Mouse (Mus musculus): ENCODE measurements around the gene Gm11549.

Gene Gm11549

DNA sequence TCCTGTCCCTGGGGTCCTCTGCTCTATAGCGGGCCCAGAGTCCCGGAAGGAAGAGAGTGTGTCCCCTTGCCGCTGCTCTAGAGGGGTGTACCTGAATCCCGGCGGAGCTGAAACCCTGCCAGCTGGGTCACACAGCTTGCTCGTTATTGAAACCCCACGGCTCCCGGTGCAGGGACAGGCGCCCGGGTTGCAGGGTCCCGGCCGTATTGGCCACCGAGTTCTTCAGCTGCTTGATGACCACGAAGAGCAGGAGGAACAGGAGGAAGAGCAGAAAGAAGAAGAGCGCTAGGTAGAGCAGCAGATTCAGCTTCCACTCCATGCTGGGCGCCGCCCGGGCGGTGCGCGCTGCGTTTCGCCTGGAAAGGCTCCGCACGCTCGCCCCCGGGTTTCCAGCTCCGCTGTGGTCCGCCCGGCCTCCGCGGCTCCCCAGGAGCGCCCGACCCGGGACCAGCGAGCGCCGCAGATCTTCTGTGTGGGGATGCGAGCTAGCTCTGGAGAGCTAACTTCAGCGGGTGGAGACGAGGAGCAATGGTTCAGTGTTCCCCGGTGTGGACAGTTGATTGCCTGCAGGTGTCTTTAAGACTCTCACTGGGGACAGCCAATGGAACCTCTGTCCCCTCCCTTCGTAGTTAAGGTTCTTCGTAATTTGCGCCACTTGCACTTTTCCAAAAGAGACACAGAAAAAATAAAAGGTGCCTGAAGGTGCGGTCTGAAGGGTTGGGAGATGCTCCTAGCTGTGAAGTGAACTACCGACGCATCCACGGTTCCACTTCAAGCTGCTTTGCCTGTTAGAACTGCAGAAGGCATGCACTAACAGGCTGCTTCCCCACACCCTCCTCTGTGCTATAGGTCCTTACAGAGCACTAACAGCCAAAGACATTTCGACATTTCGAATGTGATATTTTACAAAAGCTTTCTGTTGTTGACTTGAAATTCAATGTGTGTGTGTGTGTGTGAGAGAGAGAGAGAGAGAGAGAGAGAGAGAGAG lies at the start of gene Gm11549:
Gene Gm11549, minus strand, starts transcription at position 741 of the 988 bp plus-strand sequence.
- peak; percentile 38 for DNase-seq (ENCODE audit: low spot score)

DNA sequence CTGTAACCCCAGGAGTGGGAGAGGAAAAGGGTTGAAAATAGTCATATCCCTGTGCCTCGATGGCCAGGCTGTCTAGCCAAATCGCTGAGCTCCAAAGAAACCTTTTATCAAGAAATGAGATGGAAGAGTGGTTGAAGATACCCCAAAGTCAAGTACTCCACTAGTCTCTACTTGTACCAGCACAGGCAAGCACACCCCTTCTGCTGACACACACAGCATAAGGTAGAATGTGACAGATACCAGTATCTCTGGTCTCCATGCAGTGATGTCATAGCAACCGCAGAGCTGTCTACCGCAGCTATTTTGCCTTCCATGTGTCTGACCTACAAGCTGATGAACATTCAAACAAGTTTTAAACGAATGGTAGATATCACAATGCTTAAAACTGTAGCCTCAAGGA lies 48.2 kb upstream of the Gm11549 start:
- DNase-seq (ENCODE audit: low spot score): peak; percentile 17

DNA sequence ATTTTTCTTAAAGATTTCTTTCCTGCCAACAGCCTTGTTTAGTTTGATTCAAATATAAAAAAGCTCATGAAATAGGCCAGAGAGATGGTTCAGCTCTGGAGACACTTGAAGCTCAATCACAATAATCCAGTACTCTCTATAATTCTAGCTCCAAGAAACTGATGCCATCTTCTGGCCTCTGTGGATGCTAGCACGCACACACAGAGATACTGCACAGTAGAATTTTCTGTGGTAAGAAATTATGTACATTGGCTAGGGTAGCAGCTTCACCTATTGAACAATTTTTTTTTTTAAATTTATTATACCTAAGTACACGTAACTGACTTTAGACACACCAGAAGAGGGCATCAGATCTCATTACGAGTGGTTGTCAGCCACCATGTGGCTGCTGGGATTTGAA lies 42.1 kb upstream of the Gm11549 start:
- DNase-seq (ENCODE audit: low spot score): no peak

DNA sequence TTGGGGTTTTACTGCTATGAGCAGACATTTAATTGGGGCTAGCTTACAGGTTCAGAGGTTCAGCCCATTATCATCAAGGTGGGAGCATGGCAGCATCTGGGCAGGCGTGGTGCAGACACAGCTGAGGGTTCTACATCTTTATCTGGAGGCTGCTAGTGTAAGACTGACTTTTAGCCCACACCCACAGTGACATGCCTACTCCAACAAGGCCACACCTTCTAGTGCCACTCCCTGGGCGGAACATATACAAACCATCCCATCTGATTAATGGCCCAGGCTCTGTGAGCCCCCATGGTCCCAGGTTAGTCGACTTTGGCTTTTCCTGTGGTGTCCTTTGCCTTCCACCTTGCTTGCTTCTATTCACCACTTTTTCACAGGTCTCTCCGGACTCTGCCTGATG lies 38.0 kb upstream of the Gm11549 start:
- no peak for DNase-seq (ENCODE audit: low spot score)

- no peak for DNase-seq (ENCODE audit: low spot score)
These were observed 36.0 kb upstream of the Gm11549 start for GRCm38 (mm10) chr3:36557601-36558000.

- DNase-seq (ENCODE audit: low spot score): peak; percentile 93
These were observed 30.9 kb upstream of the Gm11549 start, which contains the start of gene Exosc9 for GRCm38 (mm10) chr3:36552406-36553047. TSS of gene Exosc9 (plus strand) at chr3:36552606.

DNA sequence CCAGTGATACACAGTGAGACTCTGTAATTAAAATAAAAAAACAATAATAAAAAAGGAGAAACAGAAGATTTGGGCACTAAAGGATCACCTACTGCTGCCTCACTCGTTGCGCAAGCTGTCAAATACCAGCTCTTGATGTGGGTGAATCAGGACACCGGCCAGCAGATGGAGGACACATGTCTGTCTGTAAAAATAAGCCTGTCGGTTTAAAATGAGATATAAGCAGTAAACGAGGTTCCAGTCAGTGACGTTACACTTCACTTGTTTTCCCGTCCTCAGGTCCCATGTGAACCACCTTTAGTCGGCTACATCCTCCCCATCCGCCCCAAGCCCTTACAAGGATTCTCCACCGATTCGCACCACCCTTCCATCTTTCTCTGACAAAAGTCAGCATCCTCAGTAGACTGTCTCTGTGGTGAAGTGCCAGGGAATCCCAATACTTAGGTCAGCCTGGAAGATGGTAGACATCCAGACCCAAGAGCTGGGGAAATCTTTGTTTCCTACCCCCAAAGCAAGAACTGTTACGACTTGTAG lies 30.3 kb upstream of the Gm11549 start:
- no peak for DNase-seq (ENCODE audit: low spot score)

DNA sequence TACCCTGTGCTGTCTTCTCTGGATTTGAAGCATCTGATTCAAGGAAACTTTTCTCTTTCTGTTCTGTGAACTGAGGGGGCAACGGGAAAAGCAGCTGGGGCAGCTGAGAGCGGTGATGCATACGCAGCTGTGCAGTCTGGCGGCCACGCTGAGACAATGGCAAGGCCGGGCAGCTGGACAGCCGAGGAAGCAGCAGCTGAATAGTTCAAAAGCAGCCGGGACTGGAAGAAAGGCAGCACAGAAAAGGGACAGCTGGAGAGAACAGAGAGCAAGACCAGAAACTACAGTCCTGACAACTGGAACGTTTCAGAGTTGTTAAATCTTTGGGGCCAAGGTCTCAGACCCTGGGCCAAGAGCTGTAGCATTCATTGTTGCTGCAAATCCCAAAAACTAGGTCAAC lies 29.7 kb upstream of the Gm11549 start:
- DNase-seq (ENCODE audit: low spot score): no peak

GRCm38 (mm10) chr3:36544961-36545360 lies 23.3 kb upstream of the Gm11549 start:
- DNase-seq (ENCODE audit: low spot score): no peak

- no peak for DNase-seq (ENCODE audit: low spot score)
These were observed 19.8 kb upstream of the Gm11549 start for GRCm38 (mm10) chr3:36541399-36541798.

DNA sequence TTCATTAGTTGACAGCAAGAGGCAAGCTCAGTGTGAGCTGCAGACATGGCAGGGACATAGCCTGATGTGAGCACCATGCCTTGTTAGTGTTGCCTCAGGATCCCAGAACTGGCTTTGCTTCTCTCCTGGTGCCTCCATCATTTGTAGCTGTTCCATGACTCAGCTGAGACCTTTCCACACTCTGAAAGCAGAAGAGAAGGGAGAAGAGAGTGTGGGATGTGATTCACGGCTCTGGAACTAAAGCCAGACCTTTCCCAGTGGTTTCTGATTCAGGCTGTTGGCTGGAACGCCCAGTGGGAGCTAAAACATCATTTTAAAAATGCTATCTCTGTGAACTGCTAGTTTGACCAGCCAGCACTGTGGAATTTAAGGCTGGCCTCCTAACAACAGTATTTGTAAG lies 19.1 kb upstream of the Gm11549 start:
- DNase-seq (ENCODE audit: low spot score): no peak

DNA sequence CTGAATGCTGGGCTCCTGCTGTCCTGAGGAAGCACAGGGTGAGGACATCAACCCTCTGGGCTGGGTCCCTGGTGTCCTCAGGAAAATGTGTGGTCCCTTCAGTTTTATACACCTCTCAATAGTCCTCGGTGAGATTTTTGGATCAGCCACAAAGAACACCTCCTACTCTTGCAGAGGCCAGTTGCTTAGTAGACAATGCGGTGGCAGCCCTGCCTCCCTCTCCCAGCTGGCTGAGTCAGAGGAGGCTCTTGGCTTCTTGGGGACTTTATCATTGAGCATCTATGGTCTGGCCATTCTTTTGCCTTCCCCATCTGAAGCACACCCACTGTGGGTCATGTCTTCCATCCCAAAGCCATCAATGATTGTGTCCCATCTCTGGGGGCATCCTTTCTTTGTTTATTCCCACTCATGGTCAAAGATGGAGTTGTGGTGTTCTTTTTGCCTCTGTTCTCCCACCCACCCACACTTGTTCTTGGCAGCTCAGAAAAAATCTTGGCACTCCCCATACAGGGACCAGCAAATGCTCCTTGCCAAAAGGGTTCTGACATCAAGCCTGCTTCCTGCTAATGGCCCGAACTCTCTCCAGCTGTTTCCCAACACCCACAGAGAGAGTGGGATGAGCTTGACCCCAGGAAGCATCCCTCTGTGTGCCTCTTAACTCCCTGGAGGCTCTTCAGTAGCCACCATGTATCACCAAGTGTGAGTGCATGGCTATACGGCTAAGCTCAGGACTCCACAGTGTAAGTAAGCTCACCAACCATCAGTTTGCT lies 16.3 kb upstream of the Gm11549 start:
- no peak for DNase-seq (ENCODE audit: low spot score)

- DNase-seq (ENCODE audit: low spot score): no peak
These were observed 14.4 kb upstream of the Gm11549 start for GRCm38 (mm10) chr3:36536041-36536440.

DNA sequence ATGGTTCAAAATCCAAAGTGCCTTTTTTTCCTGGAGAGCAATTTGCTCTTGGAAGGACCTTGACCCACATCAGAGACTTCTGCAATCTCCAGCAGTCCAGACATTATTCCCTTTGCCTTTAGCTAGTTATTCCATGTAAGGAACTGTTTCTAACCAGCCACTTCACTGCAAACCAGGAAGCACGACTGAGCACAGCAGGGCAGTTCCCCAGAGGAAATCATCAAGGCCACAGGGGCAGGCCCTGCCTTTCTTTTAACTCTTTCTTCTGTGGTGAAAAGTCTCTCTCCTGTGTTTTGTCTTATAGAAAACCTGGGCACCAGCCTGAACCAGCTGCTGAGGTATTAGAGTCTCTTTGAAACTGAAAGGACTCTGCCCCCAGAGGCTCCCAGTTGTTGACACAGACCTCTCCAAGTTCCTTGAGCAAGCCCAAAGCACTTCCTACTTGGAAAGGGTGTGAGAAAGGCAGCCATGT lies 11.6 kb upstream of the Gm11549 start:
- DNase-seq (ENCODE audit: low spot score): peak; percentile 80

- DNase-seq (ENCODE audit: low spot score): peak; percentile 53
These were observed 11.1 kb upstream of the Gm11549 start for GRCm38 (mm10) chr3:36532738-36533137.

- DNase-seq (ENCODE audit: low spot score): peak; percentile 37
These were observed 10.4 kb upstream of the Gm11549 start for GRCm38 (mm10) chr3:36531979-36532542.

GRCm38 (mm10) chr3:36531242-36531641 lies 9.6 kb upstream of the Gm11549 start:
- DNase-seq (ENCODE audit: low spot score): no peak

DNA sequence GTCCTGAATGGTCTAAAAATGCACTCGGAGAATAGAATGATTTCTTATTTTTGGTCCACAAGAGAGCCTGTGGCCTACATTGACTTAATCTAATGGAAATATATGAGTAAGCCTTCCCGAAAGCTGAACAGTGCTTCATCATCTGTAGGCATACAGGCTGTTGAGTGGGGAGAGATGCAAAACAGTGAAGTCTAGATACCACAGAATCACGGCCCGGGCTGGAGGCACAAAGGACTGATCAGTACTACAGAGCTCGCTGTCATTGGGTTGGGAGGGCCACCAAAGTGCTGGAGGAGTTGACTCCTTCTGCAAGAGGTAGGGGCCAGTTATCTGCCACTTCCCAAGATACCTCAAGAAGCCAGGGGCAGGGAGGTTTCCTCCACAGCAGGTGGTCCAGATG lies 9.2 kb upstream of the Gm11549 start:
- DNase-seq (ENCODE audit: low spot score): no peak

DNA sequence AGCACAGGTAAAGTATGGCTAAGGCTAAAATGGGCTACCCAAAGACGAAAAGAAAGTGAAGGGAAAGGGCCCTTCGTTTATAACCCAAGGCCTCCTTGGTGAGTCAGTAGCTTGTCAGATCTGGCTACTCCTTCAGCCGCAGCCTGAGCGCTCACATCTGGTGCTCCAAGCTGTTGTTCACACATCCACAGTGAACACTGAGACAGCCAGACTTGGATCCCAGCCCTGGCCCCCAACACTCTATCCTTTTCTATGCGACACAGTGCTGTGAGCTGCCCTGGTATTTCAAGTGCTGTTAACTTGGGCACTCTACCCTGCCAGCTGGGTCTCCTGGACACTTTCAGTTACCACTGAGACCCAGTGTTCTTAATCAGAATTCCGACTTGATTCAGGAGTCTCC lies 8.7 kb upstream of the Gm11549 start:
- no peak for DNase-seq (ENCODE audit: low spot score)

- no peak for DNase-seq (ENCODE audit: low spot score)
These were observed 2.9 kb upstream of the Gm11549 start for GRCm38 (mm10) chr3:36524466-36524865.

DNA sequence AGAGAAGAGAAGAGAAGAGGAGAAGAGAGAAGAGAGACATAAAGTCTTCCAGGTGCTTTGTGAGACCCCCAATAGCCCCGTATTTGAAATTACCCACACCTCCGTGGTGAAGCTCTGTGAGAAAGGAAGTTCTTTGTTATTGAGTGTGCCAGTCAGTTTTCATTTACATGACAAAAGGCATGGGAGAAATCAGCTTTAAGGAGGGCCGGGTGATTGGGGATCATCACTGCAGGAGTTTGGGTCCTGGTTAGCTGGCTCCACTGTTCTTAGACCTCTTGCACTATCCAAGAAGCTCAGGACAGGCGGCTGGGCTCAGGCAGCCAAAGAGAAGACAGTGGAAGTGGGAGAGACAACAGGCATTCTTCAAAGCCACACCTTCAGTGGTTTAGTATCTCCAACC lies 524 bp upstream of the Gm11549 start:
- DNase-seq (ENCODE audit: low spot score): no peak

DNA sequence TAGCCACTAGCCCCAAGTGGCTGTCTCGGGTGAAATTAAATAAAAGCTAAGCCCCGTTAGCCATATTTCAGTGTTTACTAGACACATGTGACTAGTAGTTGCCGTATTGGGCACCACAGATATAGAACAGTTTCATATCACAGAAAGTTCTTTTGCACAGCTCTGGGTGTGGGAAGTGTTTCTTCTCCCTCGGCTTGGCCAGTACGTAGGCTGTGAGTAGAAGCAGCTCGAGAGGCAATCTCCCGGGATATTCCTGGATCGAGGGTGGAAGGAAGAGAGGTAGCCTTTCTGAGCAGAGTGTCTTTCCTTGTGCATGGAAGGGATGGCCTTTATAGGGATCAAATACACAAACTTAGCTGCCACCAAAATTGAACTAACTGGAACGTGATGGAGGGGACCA lies 5.4 kb downstream of the Gm11549 start:
- no peak for DNase-seq (ENCODE audit: low spot score)

All from yolk sac, embryonic 10.5 days (tissue).